Mouse (Mus musculus): ENCODE data around the gene Cog7. TPM values are rescaled to one million over a fixed set of nuclear protein-coding genes. Genes with fewer than 3 reads are reported as not detected.
A peak's percentile ranks its signal among the peaks of the same experiment; 100 is the strongest.

Gene Cog7
- polyA plus RNA-seq, 1 experiment from 2014 or later: 26.1 TPM

DNA sequence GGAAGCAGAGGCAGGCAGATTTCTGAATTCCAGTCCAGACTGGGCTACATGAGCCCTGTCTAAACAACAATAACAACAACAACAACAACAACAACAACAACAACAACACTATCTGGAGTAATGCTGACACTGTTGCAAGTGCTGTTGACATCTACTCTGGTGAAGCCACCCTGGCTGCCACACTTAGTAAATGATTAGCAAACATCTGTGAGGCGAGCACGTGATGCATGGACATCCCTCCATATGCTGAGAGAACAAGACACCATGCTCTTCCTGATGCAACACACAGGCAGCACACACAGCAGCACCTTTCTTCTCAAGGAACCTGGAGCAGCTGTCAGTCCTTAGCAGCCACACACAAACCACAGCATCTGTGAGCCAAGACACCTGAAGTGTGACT lies 53.6 kb downstream of the Cog7 start:
- ATAC-seq (ENCODE audit: low read depth): no peak
- H3K36me3 ChIP-seq (ENCODE audit: control insufficient read depth, insufficient read depth, low read length): no peaks in the 10 kb centered on the region; the same call in 1 of the 2 replicates
- no peaks in the 10 kb centered on the region for H3K4me1 ChIP-seq (replicated peaks; ENCODE audit: control insufficient read depth, insufficient read depth, low read length)
- H3K9me3 ChIP-seq (ENCODE audit: control insufficient read depth, low read length): no peaks in the 10 kb centered on the region
- no peak overlapping the region for H3K27ac ChIP-seq (ENCODE audit: low read length)
- H3K9ac ChIP-seq (ENCODE audit: low read length): no peak overlapping the region
- no peak overlapping the region for H3K4me3 ChIP-seq (ENCODE audit: low read length)
- no peaks in the 10 kb centered on the region for H3K27me3 ChIP-seq (ENCODE audit: control insufficient read depth, insufficient read depth, low read depth, low read length)
- WGBS: 90% methylated on average over 2 of the region's 2 CpGs
- H3K4me2 ChIP-seq (ENCODE audit: low read depth, low read length): no peak overlapping the region

DNA sequence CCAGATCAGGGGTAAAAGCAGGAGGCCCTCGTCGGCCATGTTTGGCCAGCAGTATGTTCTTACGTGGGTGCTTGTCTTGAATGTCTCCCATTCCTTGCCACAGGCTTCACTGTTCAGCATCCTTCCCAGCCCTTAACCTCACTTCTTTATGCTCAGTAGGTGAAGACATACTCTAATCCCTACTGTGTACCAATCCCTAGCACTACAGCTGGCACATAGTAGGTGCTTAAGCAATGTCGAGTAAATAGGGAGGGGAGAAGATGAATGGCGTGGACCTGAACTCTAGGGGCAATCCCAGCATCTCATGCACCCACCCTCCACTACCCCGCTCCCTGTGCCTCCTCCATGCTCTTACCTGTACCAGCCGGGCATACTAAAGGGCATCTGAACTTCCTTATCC lies 57.1 kb downstream of the Cog7 start:
- no peak overlapping the region for H3K4me3 ChIP-seq (ENCODE audit: low read length)
- no peaks in the 10 kb centered on the region for H3K4me1 ChIP-seq (replicated peaks; ENCODE audit: control insufficient read depth, insufficient read depth, low read length)
- H3K9me3 ChIP-seq (ENCODE audit: control insufficient read depth, low read length): no peaks in the 10 kb centered on the region
- ATAC-seq (ENCODE audit: low read depth): no peak
- no peak overlapping the region for H3K4me2 ChIP-seq (ENCODE audit: low read depth, low read length)
- 96% methylated on average over 7 of the region's 7 CpGs for WGBS
- no peaks in the 10 kb centered on the region; the same call in 1 of the 2 replicates for H3K36me3 ChIP-seq (ENCODE audit: control insufficient read depth, insufficient read depth, low read length)
- H3K27ac ChIP-seq (ENCODE audit: low read length): no peak overlapping the region
- no peaks in the 10 kb centered on the region for H3K27me3 ChIP-seq (ENCODE audit: control insufficient read depth, insufficient read depth, low read depth, low read length)
- H3K9ac ChIP-seq (ENCODE audit: low read length): no peak overlapping the region

DNA sequence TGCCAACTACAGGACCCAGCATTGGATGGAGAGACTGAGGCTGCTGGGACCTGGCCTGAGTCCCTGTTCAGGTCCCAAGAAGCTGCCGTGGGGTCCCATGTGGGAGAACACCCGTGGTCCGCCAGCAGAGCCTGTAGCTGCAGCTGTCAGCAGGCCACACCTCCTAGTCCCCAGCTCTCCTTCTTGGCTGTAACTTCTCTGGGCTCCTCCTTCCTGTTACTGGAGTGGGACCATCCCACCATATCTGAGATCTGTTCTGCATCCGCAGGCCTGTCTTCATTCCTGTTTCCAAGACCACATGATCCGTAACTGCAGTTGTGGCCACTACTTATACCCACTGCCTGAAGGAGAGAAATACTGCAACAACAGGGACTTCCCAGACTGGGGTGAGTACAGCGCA lies 67.6 kb downstream of the Cog7 start:
- Histone ChIP-seq H3K36me3 (ENCODE audit: control insufficient read depth, insufficient read depth, low read length) (no peaks in the 10 kb centered on the region), H3K9me3 (ENCODE audit: control insufficient read depth, low read length) (no peaks in the 10 kb centered on the region)
- 0 out of 2 replicates have a peak, but pooled peaks have one; percentile 19 for ATAC-seq (ENCODE audit: low read depth)

DNA sequence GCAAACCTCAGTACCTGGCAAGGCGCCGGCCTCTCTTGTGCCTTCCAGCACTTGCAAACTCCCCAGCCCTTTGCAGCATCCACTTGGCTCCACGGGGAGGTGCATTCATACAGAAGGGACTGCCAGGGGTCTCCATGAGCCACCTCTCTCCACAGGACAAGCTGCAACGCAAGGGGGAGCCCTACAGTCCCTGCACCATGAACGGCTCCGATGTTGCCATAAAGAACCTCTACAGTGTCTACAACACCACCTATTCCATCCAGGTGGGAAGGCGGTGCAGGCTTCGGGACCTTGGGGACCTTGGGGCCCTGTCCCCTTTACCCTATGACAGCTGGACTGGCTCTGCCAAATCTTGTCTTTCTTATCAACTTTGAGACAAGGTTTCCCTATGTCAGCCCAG lies 69.3 kb downstream of the Cog7 start:
- 62% methylated on average over 8 of the region's 8 CpGs for WGBS
- Histone ChIP-seq H3K36me3 (ENCODE audit: control insufficient read depth, insufficient read depth, low read length) (no peaks in the 10 kb centered on the region), H3K4me2 (ENCODE audit: low read depth, low read length) (no peak overlapping the region), H3K27me3 (ENCODE audit: control insufficient read depth, insufficient read depth, low read depth, low read length) (no peaks in the 10 kb centered on the region), H3K4me3 (ENCODE audit: low read length) (no peak overlapping the region), H3K9me3 (ENCODE audit: control insufficient read depth, low read length) (no peaks in the 10 kb centered on the region), H3K4me1 (replicated peaks; ENCODE audit: control insufficient read depth, insufficient read depth, low read length) (no peaks in the 10 kb centered on the region), H3K9ac (ENCODE audit: low read length) (no peak overlapping the region), H3K27ac (ENCODE audit: low read length) (no peak overlapping the region)
- no peak for ATAC-seq (ENCODE audit: low read depth)

More for the DNA sequence above, 67.6 kb downstream of the Cog7 start:
- Histone ChIP-seq H3K4me1 (replicated peaks; ENCODE audit: control insufficient read depth, insufficient read depth, low read length) (no peaks in the 10 kb centered on the region), H3K4me3 (ENCODE audit: low read length) (no peak overlapping the region), H3K9ac (ENCODE audit: low read length) (no peak overlapping the region), H3K4me2 (ENCODE audit: low read depth, low read length) (no peak overlapping the region), H3K27ac (ENCODE audit: low read length) (no peak overlapping the region), H3K27me3 (ENCODE audit: control insufficient read depth, insufficient read depth, low read depth, low read length) (no peaks in the 10 kb centered on the region)
- WGBS: 51% methylated on average over 6 of the region's 6 CpGs

DNA sequence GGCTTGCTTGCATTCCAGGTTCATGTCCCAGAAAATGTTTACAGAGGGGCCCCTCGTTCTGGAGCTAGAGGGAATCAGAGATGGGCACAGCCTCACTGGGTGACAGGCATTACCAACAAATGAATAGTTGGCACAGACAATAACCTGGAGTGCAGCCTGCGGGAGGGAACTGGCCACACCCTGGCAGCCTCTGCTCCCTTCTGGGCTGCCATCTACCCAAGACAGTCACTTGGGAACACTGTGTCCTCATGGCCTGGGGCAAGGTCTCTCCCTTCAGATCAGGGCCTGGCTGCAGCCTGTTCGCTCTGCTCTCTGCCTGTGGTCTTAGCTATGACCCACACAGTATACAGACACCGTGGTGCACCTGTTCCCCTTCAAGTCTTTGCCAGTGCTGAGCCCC lies 74.6 kb downstream of the Cog7 start:
- ATAC-seq (ENCODE audit: low read depth): 0 out of 2 replicates have a peak, but pooled peaks have one; percentile 9
- 50% methylated on average over 4 of the region's 4 CpGs for WGBS

DNA sequence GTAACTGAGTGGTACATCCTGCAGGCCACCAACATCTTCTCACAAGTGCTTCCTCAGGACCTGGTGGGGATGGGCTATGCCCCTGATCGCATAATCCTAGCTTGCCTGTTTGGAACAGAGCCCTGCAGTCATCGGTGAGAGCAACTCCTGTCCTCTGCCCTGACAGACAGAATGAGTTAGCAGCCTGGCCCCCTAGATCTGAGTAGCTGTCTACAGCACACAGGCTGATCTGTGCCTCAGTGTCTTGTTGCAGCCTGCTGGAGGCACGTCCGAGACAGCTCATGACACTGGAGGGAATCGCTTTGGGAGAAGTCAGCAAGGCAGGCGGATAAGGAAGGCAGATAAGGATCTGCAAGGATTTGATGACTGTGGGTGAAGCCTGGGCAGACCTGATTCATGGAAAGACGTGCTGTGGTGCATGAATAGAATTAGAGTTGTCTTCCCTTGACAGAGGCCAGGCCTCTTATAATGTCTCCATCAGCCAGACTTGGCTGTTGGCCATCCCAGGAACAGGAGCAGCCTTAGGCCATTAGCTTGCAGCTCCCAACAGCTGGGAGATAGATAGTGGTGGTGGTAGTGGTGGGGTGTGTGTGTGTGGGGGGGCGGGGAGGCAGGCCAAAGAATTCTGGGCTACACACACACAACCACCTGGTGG lies 78.6 kb downstream of the Cog7 start:
- H3K27ac ChIP-seq (ENCODE audit: low read length): no peak overlapping the region
- no peaks in the 10 kb centered on the region for H3K27me3 ChIP-seq (ENCODE audit: control insufficient read depth, insufficient read depth, low read depth, low read length)
- H3K4me2 ChIP-seq (ENCODE audit: low read depth, low read length): no peak overlapping the region
- no peaks in the 10 kb centered on the region for H3K36me3 ChIP-seq (ENCODE audit: control insufficient read depth, insufficient read depth, low read length)
- H3K9ac ChIP-seq (ENCODE audit: low read length): no peak overlapping the region
- WGBS: 51% methylated on average over 8 of the region's 8 CpGs
- H3K4me3 ChIP-seq (ENCODE audit: low read length): no peak overlapping the region
- ATAC-seq (ENCODE audit: low read depth): peak; percentile 72
- no peaks in the 10 kb centered on the region for H3K9me3 ChIP-seq (ENCODE audit: control insufficient read depth, low read length)
- peaks cover 7% of the 10 kb centered on the region for H3K4me1 ChIP-seq (replicated peaks; ENCODE audit: control insufficient read depth, insufficient read depth, low read length)

More for the DNA sequence above, 74.6 kb downstream of the Cog7 start:
- no peak overlapping the region for H3K4me3 ChIP-seq (ENCODE audit: low read length)
- H3K27me3 ChIP-seq (ENCODE audit: control insufficient read depth, insufficient read depth, low read depth, low read length): no peaks in the 10 kb centered on the region
- 0 out of 2 replicates have a peak overlapping the region, but pooled peaks have one; percentile 6 for H3K9ac ChIP-seq (ENCODE audit: low read length)
- H3K9me3 ChIP-seq (ENCODE audit: control insufficient read depth, low read length): no peaks in the 10 kb centered on the region
- no peak overlapping the region for H3K27ac ChIP-seq (ENCODE audit: low read length)
- H3K36me3 ChIP-seq (ENCODE audit: control insufficient read depth, insufficient read depth, low read length): no peaks in the 10 kb centered on the region
- H3K4me2 ChIP-seq (ENCODE audit: low read depth, low read length): no peak overlapping the region
- peaks cover 7% of the 10 kb centered on the region for H3K4me1 ChIP-seq (replicated peaks; ENCODE audit: control insufficient read depth, insufficient read depth, low read length)

DNA sequence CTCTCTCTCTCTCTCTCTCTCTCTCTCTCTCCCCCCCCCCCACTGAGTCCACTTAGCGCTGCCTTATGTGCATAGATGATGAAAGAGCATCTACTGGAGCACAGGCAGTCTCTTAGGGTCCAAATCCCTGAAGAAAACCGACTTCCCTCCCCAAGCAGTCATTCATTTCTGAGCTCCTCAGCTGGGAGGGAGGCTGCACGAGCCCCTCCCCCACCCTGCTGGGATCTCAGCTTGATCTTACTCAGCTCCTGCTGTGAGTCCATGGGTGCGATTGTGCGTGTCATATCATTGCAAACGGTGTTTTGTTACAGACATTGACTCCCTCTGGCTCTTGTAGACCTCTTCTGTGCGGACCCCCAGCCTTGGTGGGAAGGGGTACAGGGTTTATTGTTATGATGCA lies 81.6 kb downstream of the Cog7 start:
- peaks cover 4% of the 10 kb centered on the region; the same call in 1 of the 2 replicates for H3K4me1 ChIP-seq (replicated peaks; ENCODE audit: control insufficient read depth, insufficient read depth, low read length)
- no peaks in the 10 kb centered on the region for H3K27me3 ChIP-seq (ENCODE audit: control insufficient read depth, insufficient read depth, low read depth, low read length)
- no peak overlapping the region; the same call in 1 of the 2 replicates for H3K4me2 ChIP-seq (ENCODE audit: low read depth, low read length)
- 15% methylated on average over 7 of the region's 7 CpGs for WGBS
- ATAC-seq (ENCODE audit: low read depth): no peak
- H3K4me3 ChIP-seq (ENCODE audit: low read length): no peak overlapping the region
- no peak overlapping the region for H3K9ac ChIP-seq (ENCODE audit: low read length)
- no peak overlapping the region for H3K27ac ChIP-seq (ENCODE audit: low read length)
- H3K9me3 ChIP-seq (ENCODE audit: control insufficient read depth, low read length): no peaks in the 10 kb centered on the region
- H3K36me3 ChIP-seq (ENCODE audit: control insufficient read depth, insufficient read depth, low read length): no peaks in the 10 kb centered on the region

DNA sequence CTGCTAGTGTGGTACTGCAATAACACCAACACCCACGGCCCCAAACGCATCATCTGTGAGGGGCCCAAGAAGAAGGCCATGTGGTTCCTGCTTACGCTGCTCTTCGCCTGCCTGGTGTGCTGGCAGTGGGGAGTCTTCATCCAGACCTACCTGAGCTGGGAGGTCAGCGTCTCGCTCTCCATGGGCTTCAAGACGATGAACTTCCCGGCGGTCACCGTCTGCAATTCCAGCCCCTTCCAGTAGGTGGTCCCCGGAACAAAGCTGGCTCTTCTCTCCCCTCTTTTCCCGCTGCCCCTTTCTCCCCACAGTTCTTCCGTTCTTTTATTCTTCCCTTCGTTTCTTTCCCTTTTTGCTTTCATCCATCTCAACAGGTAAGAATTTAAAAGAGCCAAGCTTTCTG lies 82.2 kb downstream of the Cog7 start:
- Histone ChIP-seq H3K4me1 (replicated peaks; ENCODE audit: control insufficient read depth, insufficient read depth, low read length) (peaks cover 4% of the 10 kb centered on the region; the same call in 1 of the 2 replicates), H3K4me3 (ENCODE audit: low read length) (no peak overlapping the region), H3K4me2 (ENCODE audit: low read depth, low read length) (peak overlapping the region; percentile 7; the same call in 1 of the 2 replicates), H3K36me3 (ENCODE audit: control insufficient read depth, insufficient read depth, low read length) (no peaks in the 10 kb centered on the region), H3K27me3 (ENCODE audit: control insufficient read depth, insufficient read depth, low read depth, low read length) (no peaks in the 10 kb centered on the region), H3K27ac (ENCODE audit: low read length) (no peak overlapping the region), H3K9me3 (ENCODE audit: control insufficient read depth, low read length) (no peaks in the 10 kb centered on the region), H3K9ac (ENCODE audit: low read length) (no peak overlapping the region)
- 0 out of 2 replicates have a peak, but pooled peaks have one; percentile 34 for ATAC-seq (ENCODE audit: low read depth)
- WGBS: 7% methylated on average over 14 of the region's 14 CpGs

DNA sequence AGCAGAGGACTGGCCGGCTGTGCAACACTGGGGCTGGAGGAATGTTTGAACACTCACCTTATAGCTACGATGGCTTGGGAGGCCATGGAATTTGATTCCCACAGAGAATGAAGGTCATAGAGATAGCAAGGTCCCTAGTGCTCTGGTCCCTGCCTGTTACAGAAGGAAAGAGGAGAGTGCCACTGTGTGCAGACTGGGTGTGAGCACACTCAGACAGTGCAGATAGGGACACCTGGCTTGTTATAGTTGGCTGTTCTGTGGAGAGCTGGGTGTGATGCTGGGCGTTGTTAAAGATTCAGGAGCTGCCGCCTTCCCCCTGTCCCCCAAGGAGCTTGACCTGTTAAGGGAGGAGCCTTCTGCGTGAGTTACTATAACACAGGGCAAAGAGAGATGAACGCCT lies 84.8 kb downstream of the Cog7 start:
- Histone ChIP-seq H3K9ac (ENCODE audit: low read length) (no peak overlapping the region), H3K4me3 (ENCODE audit: low read length) (no peak overlapping the region), H3K4me2 (ENCODE audit: low read depth, low read length) (no peak overlapping the region), H3K9me3 (ENCODE audit: control insufficient read depth, low read length) (no peaks in the 10 kb centered on the region), H3K4me1 (replicated peaks; ENCODE audit: control insufficient read depth, insufficient read depth, low read length) (no peaks in the 10 kb centered on the region), H3K27me3 (ENCODE audit: control insufficient read depth, insufficient read depth, low read depth, low read length) (no peaks in the 10 kb centered on the region), H3K27ac (ENCODE audit: low read length) (no peak overlapping the region), H3K36me3 (ENCODE audit: control insufficient read depth, insufficient read depth, low read length) (no peaks in the 10 kb centered on the region)
- ATAC-seq (ENCODE audit: low read depth): peak; percentile 47
- whole genome bisulfite sequencing: 33% methylated on average over 6 of the region's 6 CpGs

Data from lung, embryonic 16.5 days (tissue).